Mouse (Mus musculus) adrenal gland, adult 18-20 months (tissue): ENCODE results near the gene Dnajc15. TPM values are rescaled to one million over a fixed set of nuclear protein-coding genes. Genes with fewer than 3 reads are reported as not detected.

Experiments
- DNase-seq, 2 experiments: peaks; one replicate each; pipeline ENCODE4 v3.0.0; 2021 to 2022; ENCODE audit warnings: low spot score in 2 of 2
- total RNA-seq, 2 experiments: library from RNA; stranded (reverse); gene quantifications; 1 replicate in 1 of 2; 2 replicates in 1 of 2; pipeline ENCODE4 v1.2.3; 2021

The Dnajc15 gene
- total RNA-seq, 2 experiments from 2014 or later, result 345 to 346 TPM

DNA sequence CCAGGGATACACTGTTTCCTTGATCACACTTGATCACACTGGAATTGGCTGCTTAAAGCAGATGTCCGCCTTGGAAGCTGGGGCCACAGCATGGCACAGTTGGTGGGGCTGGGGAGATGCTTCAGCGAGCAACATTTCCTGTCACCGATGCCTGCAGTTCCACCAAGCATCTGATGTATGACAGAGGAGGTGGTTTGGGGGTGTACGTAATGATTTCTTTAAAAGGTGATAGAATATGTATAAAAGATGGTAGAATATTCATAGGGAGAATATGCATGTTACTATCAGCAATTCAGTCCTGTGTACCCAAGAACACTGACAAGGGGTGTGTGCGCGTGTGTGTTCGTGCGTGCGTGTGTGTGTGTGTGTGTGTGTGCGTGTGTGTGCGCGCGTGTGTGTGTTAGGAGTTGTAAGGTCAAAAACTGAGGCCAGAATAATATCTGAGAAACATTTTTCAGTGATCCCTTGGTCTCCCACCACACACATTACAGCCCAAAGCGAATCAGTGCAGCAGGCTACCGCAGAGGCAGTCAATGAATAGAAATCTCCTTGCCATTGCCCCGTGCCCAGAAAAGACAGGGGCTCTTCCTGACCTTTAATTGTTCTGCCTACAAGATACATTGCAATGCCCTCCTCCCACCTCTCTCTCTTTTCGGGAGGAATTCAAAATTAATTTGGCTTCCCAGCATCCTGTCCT, 73.2 kb downstream of the Dnajc15 start:
- no peak for DNase-seq

DNA sequence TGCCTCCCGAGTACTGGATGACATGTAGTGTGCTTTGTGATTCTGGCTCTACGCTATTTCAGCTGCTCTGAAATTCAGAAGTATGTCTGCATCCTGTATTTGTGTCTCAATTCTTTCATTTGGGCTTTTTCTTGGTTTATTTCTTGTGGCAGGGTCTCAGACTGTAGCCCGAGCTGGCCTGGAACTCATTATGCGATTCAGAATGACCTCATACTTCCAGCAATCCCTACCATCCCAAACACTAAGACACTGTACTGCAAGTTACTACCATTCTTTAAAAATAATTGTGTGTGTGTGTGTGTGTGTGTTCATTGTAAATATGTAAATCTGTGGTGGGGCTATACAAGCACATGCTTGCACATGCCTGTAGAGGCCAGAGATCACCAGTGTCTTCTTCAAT, 78.4 kb downstream of the Dnajc15 start:
- no peak for DNase-seq

DNA sequence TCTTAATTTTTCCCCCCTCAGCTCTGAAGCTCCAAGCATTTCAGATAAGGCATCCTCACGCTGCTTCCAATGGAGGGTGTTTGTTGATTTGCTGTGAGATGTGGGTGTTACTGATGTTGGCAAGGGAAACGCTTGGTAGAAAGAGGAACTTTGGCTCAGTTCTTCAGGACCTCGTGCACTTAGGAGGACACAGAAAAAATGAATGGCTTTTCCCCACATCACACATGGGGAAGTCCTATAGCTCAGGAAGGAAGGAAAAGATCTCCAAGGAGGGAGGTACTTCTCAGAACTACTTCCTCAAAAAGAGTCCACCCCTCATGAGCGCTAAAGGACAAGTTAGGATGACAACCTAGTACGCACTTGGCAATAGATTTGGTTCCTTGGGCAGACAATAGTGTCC, 79.7 kb downstream of the Dnajc15 start:
- no peak for DNase-seq

DNA sequence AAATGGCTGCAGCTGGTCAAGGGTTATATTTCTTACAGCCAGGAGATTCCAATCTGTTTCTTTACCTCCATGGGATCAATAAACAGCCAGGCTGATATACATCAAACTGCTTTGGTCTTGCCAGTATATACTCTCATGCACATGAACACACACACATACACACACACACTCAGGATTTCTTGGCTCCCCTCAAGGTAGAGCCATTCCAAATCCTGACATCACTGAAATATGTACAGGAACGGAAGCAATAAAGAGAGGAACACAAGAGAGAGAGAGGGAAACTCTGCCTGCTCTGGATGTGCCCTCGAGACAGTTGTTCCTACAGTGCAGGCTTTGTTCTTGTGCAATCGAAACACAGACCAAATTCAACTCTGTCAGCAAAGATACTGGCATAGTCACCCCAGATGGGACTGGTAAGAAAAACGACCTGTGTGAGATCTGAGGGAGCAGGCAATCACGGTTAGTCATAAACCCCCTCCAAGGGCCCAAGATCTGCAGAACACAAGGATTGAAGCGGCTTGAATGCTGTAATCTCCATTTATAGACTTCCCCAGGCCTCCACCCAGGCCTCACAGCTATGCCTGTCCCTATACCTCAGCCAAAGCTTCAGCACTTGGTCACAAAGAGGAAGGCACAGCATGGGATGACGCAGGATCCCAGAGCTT, 80.5 kb downstream of the Dnajc15 start:
- no peak for DNase-seq

DNA sequence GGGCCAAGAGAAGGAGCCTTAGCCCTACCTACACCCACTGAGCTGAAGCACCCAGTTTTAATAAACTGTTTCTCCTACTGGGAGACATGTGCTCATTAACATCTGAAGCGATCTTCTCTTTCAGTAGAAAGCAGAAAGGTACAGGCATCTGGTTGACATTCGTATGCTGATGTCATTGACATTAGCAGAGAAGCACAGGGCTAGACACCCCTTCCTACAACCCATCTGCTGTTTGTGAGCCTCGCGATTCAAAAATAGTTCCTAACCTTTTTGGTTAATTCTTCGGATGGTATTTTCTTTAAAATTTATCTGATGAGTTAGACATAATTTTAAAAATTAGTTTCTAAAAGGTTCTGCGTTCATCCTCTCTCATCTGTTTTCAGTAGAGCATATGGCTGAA, 81.9 kb downstream of the Dnajc15 start:
- no peak for DNase-seq

- DNase-seq, result peak; percentile 12 to 38
Observed at GRCm38 (mm10) chr14:77783217-77783616, 91.7 kb downstream of the Dnajc15 start.

DNA sequence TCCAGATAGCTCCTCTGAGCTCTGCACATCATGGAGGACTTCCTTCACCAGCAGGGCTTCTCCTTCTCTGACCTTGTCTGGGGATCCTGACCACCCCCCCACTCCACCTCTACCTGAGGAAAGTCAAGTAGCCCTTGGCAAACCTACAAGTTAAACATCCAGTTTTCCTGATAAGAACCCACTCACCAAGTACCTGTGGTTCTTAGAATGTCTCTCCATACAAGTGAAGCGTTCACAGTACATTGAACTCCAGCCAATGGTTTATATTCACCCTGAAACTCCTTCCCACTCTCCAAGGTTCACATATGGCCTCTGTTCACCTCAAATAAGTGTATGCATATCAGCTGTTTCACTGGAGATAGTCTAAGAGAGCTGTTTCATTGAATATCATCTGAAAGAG, 97.6 kb downstream of the Dnajc15 start:
- DNase-seq, result no peak

DNA sequence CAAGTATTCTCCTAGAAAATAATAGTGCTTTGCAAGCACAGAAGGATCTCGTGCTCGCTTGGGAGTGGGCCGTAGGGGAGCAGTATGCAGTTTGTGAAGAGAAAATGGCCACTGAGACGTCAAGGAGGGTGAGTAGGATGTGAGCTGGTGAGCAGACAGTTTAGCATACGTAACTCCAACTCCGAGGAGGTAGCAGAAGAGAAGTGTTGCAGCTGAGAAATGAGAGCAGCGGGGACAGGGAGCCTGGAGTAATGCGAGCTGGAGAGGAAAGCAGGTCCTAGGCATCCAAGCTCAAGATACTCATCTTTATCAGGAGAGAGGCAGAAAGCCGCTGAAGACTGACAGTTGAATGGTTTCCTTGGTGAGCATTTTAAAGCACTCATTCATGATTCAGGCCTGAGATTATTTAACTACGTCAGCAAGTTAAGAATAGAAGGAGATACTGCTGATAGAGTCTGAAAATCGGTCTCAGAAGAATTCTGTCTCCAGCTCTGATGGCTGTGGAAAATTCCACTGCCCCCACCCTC, 98.9 kb downstream of the Dnajc15 start:
- DNase-seq, result no peak

- DNase-seq, result no peak
Observed at GRCm38 (mm10) chr14:77773331-77773730, 101.6 kb downstream of the Dnajc15 start.

- DNase-seq, result no peak
Observed at GRCm38 (mm10) chr14:77771626-77772025, 103.3 kb downstream of the Dnajc15 start.

Other genes starting within 250 kb of the Dnajc15 start
- gene Epsti1, start 29.1 kb upstream of the Dnajc15 start, total RNA-seq, result 1 to 10 TPM; 2.2 to 2.5 TPM
- gene Fam216b, start 213.9 kb upstream of the Dnajc15 start, total RNA-seq, result not detected